Mouse (Mus musculus) heart, postnatal 4 days (tissue): ENCODE measurements at regions not wholly inside any gene's neighbourhood (a gene's known extent, or its start where the extent isn't known, plus 50 kb on each side); places are given as distances from the start of the nearest gene placed in this dataset.
A peak's percentile ranks its signal among the peaks of the same experiment; 100 is the strongest.

Experiments used
- DNase-seq: peaks from one replicate; pipeline ENCODE4 v3.0.0; 2021

DNA sequence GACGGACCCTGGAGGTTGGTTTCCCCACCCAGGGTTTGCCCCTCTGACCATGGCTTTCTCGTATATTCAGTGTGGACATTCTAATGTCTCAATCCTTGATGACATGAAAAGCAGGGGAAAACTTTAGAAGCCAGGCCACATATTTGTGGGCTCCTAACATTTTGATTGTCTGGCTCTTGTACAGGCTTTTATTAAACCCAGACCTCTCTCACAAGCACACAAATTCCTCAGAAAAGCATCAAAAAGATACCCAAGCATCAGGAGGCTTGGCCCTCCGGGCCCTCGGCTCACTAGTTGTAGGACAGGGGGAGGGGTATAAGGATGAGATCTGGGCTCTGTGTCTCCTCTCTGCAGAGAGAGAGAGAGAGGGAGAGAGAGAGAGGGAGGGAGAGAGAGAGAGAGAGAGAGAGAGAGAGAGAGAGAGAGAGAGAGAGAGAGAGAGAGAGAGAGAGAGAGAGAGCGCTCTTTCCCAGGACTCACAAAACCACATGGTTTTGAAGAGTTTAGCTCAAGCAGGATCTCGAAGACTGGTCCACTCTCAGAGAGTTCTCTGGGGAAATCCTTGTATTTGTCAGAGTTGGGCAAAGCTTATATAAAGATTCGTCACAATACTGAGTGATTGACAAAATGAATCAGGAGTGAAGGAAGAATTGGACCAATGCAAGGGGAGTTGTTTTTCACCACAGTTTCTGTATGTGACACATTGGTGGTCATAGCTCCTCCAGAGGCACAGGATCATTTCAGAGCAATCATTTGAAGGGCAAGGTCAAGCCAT is 167.2 kb upstream of the Cxcl12 start:
- DNase-seq: no peak

DNA sequence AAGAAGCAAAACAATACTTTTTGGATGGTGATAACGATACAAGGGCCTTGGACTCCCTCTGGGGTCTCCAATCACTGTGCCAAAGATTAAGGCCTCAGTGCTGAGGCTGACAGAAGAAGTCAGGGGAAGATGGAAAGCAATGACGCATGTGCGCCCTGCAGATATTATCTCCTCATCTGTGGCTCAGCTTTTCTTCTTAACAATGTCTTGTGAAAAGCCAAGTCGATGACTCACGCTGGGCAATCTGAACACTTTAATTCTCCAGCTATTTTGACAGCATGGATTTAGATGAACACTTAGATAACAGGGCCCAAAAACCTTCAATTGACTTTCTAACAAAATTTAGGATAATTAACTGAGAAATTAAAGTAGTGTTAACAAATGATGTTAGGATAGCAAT is 155.7 kb upstream of the Cxcl12 start:
- DNase-seq: no peak

DNA sequence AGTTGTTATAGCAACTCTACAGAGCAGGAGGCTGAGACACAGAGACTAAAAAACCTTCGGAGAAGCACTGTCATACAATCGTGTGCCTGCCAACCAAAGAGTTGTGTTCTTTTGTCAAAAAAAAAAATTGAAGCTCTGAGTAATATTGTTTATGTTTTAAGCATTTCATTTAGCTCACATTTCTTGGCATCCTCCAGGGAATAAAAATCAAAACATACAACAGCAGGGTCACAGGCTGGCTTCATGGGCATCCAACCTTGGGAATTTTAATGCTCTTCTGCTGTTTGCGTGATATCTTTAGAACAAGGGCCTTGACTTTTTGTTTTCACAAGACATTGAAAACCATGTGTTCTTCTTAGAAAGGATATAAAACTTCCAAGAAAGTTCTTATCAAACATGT is 152.9 kb upstream of the Cxcl12 start:
- DNase-seq: no peak

DNA sequence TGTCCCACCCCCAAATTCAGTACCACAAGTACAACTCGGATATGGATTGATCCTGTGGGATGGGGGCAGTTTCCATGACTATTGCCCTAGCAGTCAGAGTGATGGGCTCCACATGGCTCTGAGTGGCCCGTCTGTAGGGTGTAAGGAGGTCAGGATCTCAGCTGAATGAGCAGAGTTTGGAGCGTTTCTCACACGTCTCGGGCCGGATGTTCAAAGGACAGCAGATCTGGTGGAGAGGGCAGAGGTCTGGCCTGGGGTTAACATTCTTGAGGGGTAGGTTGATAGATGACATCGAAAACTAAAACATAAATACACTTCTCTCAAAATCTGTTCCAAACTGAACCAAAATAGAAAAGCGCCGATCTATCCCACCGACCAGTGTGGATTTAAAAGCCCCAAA is 146.5 kb upstream of the Cxcl12 start:
- DNase-seq: no peak

DNA sequence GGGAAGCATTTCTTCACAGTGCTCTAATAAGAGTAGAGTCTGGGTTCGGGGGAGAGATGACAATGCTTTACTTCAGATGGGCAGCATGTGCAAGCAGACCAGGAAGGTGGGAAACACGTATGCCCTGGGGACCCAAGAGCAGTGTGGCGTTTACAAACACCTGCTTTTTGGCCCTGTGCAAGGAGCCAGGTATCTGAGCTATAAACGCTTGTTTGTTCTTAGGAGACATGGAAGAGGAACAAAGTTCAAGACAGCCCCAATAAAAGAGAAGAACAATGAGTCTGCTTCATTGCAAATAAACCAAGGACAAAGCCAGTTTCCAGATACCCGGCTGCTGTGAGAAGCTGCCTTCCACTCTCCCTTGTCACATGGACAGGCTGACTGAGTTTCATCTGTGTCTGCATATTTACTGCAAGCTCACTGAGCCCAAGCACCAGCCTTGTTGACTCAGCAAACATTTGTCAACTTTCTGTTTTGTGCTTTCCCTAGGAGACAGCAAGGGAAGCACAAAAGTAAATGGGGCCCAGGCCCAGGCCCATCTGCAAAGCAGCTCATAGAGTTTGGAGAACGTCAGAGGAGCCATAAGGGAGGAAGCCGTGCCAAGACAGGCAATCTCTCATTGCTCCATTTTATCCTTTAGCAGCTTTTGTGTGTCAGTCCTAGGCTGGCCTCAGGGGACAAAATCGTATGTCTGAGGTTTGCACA is 136.1 kb upstream of the Cxcl12 start:
- peak; percentile 35 for DNase-seq

DNA sequence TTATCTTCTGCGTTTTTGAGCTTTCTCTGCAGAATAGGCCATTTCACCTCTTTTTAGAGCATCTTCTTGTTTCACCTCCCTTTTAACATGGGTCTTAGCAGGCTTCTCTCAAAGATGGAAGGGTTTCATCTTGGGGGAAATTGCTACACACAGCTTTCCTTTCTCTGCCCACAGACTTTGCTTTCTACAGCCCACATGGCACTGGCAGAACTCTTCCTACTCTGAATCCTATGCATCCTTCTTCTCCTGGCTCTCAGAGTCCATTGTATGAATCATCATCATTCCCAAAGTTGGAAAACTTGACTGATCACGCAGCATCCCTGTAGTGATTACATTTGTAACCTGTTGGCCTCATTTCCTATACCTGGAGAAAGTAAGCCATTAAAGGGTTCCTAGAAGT is 124.6 kb upstream of the Cxcl12 start:
- no peak for DNase-seq

DNA sequence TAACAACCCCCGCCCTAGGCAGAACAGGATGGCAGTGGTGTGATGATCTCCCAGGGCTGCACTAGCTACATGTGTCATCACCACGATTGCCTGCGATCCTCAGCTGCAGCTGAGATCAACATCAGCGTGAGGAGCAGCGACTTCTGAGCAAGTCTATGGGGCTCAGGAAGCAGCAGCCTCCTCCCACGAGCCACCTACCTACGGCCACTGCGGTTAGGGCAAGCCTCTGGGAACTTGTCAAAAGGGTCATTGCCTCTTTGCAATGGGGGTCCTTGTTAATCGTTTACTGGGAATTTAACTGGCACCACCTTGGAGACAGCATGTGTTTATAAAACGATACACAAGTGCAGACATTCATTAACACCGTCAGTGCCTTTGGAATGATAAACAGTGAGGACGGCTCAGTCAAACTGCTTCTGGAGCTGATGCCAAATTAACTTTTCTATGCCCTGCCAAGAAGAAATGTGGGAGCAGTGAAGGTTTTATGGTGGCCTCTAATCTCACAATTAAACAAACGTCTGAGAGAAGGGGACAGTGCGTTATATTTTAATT is 118.8 kb upstream of the Cxcl12 start:
- no peak for DNase-seq

DNA sequence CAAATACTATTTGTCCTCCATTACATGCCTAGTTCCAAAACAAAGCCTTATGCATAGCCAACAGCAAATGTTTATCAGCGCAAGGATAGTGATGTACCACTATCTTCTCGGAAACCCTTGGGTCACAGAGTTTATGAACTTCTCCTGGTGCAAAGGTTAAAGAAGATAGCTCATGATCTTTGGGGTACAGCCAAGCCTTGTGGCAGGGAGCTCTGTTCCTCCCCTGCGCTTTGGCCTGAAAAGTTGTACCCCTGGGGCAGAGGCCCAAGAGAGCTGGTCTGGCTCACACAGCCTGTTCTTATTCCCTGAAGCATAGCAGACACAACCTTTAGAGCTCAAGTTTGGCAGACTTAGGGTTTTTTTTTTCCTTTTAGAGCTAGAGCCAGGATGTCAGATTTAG is 107.6 kb upstream of the Cxcl12 start:
- no peak for DNase-seq

DNA sequence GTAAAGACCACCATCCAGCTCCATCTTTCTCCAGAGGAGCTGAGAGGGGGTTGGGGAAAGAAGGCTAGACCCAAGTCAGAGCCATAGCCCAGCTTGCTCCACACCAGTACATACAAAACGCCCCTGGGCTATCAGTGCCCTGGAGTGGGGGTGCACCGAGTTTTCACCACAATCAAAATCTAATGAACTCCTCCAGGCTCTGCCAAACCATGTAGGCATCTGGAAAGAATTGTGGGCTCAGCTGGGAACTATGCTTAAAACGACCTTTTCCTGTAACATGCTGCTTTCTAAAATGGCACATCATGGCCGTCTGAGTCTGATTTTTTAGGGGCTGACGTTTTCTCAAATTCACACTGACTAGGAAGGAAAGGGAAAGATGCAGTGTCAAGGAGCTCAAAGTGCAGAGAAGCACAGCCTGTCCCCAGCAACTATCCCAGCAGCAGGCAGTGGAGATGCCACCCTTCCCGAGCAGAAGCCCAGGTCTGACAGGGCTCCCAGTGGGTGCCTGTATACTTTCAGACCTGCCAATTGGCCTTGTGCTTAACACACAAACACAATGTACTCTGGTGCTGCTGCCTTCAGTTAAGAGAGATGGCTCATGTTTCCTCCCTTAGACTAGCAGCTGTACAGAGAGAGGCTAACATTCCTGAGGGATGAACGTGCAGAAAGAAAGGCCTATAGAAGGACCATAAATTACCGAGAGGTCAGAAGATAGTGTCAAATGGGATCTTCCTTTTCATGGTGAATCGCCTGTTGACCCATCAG is 100.6 kb upstream of the Cxcl12 start:
- no peak for DNase-seq

DNA sequence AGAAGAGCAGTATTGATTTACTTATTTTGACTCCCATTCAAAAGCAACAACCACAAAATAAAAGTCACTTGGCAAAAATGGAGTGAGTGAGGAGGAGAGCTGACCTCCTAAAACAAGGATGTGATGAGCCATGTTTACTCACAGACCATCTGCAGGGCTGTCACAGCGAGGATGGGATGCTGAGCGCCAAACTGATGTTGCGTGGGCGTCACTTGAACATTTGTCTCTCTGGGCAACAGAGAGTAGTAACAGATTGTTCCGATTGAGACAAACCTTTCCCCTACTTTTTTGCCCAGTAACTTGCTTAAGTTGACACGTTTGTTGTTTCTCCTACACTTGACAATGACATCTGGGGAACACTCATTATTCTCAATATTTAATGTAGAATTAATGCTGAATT is 97.0 kb upstream of the Cxcl12 start:
- peak; percentile 21 for DNase-seq

DNA sequence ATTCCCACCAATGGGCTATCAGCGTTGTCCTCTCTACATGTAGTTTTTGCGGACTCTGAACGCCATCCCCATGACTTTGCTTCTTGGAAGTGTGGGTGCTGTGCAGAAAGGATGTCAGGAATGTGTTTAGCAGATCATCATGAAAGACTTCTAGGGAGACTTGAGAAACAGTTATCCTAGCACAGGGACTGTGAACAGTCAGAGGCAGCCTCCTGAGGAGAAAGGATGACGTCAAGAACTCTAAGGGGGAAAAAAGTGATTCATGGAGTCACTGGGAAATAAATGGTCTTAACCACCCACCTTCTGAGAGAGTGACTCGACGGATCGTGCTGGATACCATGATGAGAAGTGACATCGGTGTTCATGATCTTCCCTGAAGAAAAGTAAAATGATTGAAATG is 96.5 kb upstream of the Cxcl12 start:
- DNase-seq: no peak

DNA sequence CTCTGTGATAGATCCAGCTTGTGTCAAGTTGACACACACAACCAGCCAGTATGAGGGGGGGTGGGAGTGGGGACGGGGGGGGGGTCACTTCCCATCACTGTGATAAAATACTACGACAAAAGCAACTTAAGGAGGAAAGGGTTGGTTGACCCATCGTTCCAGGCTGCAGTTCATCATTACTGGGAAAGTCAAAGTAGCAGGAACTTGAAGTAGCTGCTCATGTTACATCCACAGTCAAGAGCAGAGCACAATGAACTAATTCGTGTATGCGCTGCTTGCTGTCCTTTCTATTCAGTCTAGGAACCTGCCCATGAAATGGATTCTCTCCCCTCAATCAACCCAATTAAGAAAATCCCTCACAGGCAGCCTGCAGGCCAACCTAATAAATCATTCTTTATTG is 88.8 kb upstream of the Cxcl12 start:
- no peak for DNase-seq

DNA sequence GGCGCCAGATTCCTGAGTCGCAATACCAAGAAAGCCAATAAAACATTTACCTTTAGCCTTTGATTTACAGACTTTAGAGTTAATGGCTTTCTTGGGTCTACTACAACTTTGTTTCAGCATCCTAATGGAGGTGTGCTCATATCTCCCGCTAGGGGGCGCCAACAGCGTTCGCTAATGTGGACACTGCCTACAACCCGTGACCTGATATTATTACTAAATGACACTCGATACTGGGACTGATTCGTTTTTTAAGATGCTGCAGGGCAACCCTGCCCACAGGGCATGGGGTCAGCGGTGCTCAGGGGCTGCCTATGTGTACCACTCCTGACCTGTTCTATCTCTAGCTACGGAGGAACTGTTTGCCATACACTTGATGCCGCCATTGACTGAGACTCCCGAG is 87.4 kb upstream of the Cxcl12 start:
- peak; percentile 32 for DNase-seq

DNA sequence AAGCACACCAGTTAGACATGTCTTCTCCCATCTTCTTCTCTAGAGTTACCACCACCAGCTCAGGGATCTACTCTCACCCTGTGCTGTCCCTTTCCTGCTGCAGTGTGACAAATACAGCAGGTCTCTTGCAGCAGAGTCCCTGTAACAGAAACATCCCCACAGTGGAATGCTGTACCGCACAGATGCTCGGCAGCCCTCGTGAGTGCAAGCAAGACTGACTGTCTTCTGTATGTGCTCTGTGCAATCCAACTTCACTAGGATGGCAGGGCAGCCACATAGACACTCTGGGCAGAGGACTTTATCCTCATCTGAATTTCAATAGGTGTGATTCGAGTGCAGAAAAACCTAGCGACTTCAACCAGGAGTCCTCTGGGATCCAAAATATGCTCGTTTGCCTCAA is 84.1 kb upstream of the Cxcl12 start:
- DNase-seq: no peak

DNA sequence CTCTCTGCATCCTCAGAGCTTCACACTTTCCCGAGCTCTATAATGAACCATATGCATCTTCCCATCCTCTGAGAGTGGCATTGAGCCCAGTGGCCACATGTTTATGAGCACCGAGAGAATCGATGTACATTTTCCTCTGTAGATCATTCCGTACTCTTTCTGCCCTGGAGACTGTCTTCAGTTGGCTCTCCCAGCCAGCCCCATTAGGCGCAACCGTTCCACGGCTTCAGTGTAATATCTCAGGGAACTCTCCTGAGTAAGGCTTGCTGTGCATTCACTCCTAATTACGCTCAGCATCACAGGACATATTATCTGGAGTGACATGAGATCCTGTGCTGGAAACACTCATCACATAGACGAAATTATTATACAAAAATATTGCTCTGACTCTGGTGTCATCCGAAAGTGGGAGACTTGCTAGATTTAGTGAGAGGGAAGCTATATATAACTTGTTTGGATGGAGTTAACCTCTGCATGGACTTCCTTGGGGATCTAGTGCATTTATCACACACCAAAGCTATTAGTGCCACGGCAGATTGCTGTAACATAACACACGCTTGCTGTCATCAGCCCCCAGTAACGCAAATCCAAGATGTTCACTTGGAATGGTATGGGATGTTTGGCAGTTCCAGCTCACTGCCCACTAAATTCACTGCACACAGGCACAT is 83.4 kb upstream of the Cxcl12 start:
- DNase-seq: no peak

DNA sequence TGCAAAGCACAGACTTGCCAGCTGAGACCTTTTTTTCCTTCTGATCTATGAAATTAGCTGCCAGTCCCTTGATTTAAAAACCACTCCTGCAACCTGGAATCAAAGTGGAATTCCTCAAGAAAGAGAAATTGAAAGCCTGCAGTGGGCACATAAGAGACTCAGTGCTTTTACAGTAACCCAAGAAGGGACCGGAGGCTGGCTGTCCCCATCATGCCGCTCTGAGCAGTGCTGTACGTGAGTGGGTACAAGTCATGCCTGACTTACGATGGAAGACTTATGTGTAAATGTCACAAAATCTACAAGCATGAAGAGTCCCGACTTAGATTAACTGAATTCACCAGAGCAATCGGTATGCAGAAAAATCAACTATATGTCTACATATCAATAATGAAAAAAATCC is 73.6 kb upstream of the Cxcl12 start:
- no peak for DNase-seq

DNA sequence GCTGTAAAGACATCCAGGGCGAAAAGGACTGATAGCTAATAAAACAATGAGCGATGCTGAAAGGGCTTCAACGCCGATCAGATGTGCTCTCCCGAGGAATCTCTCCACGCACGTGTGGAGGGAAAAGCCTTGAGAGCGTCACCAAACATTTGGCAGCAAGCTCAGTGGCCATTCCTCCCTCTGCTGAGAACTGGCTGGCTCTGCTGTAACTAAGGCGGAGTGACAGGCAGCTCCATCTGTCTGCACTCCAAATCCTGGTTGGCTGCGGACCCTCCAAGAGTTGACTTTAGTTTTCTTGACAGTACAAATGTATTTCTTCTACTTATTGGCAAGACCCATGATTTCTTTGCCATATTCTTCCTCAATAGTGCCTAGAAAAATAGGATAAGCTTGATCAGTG is 68.5 kb upstream of the Cxcl12 start:
- DNase-seq: peak; percentile 38

DNA sequence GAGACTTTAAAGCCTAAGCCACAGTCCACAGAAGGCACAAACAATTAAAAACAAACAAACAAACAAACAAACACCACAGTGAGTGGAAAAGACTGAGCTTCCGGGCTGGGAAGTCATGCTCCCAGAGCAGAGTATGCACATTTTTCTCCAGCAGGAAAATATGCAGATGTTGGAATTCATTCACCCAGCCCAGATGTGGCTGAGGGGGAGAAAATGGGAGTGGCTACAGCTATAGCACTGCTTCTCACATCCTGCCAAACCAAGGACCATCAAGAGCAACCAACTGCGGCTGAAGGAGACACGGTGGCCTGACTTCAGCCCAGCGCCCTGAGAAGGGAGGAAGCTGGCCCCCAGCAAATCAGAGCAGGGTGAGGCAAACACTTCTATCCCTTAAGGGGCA is 65.6 kb upstream of the Cxcl12 start:
- no peak for DNase-seq

DNA sequence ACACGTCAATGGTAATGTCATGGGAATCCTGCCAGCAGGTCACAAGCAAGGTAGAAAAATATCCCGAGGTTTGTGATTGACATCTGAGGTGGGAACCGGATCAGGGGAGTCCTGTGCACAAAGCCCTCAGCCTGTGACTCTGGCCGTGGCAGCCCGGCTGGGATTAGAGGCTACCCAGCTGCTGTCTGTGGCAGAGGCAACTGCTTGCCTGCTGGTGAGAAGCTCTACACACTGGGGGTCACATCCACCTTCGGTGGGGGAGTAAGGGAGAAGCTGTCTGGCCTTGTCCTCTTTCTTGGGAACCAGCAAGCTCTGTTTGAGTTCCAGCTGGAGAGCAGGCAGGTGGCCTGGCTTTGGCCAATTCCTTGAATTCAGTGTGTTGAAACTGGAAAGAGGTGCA is 64.3 kb upstream of the Cxcl12 start:
- DNase-seq: no peak

DNA sequence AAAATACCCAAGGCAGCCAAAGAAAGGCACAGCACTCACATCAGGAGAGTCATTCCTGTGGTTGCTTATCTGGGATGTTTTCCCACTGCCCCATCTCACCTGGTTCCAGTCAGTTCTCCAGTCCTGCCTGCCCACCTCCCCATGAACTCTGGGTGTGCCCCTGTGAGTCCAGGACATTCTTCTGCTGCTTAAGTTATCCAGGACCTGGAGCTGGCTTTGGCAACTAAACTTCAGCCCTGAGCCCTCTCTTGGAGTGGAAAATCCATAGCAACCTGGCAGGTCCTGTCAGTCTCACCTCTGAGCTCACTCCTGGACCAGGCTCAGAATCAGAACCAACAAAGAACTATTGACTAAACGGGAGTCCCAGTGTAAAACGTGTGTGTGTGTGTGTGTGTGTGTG is 63.9 kb upstream of the Cxcl12 start:
- no peak for DNase-seq

DNA sequence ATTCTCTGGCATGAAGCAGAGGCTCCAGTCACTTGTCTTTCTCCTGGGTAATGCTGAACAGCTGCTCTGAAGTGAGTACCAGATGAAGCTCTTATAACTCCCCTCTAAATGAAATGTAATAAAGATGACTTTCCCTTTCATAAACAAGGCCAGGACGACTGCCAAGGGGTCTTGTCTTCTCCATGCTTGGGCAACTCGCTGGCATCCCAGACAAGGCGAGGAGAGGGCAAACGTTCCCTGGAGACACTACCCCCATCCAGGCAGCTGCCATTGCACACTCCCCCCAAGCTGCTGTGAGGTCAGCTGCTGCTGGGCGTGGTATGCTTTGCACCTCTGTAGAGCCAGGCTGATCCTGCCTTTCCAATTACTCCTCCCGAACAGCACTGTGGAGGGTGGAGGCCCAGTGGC is 63.1 kb upstream of the Cxcl12 start:
- no peak for DNase-seq

DNA sequence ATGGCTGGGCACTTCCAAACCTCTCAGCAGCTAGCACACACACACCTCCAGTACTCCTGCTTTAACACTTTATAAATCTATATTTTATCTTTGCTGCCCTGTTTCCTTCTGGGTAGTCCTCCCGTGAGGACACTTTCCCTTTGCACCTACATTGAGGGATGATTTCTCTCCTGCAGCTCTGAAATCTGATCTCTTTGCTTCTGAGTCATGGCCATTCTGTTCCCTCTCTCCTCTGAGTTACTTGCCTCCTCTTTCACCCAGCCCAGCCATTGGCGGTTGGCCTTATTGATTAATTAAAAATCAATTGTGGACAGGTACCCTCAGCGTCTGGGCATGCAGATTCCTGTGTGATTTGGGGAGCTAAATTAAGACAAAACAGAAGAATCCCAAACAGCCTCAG is 58.0 kb upstream of the Cxcl12 start:
- no peak for DNase-seq

DNA sequence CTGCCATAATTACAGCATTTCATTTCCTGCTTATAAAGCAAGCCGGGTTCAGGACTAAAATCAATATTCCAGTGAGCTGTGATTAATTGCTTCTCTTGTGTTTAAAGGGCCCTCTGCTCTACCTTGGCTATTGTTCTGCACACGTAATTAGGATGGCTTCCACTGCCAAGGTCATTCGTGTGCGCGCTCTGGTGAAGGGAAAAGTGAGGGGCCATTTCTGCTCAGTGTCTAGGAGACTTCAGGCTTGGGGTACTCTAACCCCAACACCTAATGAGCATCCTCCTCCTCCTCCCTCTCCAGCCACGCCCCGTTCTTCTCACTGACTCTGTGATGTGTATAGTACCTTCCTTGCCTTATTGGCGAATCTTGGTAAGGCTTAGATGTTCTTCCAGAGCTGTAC is 53.5 kb upstream of the Cxcl12 start:
- no peak for DNase-seq
